Mouse (Mus musculus) frontal cortex, adult 2 months (tissue): ENCODE results near the gene Fbxl8. TPM values are rescaled to one million over a fixed set of nuclear protein-coding genes. Genes with fewer than 3 reads are reported as not detected.

Experiments used
- polyA plus RNA-seq: library from polyadenylated mRNA; depleted of rRNA; stranded (reverse); fragments of >200 nt; gene quantifications from 2 replicates; pipeline ENCODE4 v1.2.3, GENCODE M21; 2012; rRNA removed

Fbxl8 gene
- polyA plus RNA-seq, 1 experiment: 2.1 TPM

Other genes starting within 250 kb of the Fbxl8 start
- not detected in 2 replicates for gene Ces3a, start 216.0 kb upstream of the Fbxl8 start, polyA plus RNA-seq
- not detected in 2 replicates for gene Ces3b, start 180.9 kb upstream of the Fbxl8 start, polyA plus RNA-seq
- gene Ces4a, start 132.8 kb upstream of the Fbxl8 start, polyA plus RNA-seq: not detected in 2 replicates
- gene Cbfb, start 94.0 kb upstream of the Fbxl8 start, polyA plus RNA-seq: 25.2 and 28.1 TPM in 2 replicates
- gene D230025D16Rik, start 39.5 kb upstream of the Fbxl8 start, polyA plus RNA-seq: 35.6 and 41.5 TPM in 2 replicates
- 3.9 and 4.5 TPM in 2 replicates for gene B3gnt9, start 9.5 kb upstream of the Fbxl8 start, polyA plus RNA-seq
- 8.4 and 8.7 TPM in 2 replicates for gene Tradd, start within 50 bp of the Fbxl8 start, polyA plus RNA-seq
- 20.2 and 20.7 TPM in 2 replicates for gene Hsf4, start 5.2 kb downstream of the Fbxl8 start, polyA plus RNA-seq
- 13.4 and 14.2 TPM in 2 replicates for gene Nol3, start 11.5 kb downstream of the Fbxl8 start, polyA plus RNA-seq
- gene 4931428F04Rik, start 25.2 kb downstream of the Fbxl8 start, polyA plus RNA-seq: 33.3 and 33.4 TPM in 2 replicates
- 2.2 and 2.4 TPM in 2 replicates for gene Exoc3l, start 31.5 kb downstream of the Fbxl8 start, polyA plus RNA-seq
- 59.9 and 67.7 TPM in 2 replicates for gene E2f4, start 33.0 kb downstream of the Fbxl8 start, polyA plus RNA-seq
- gene Elmo3, start 41.0 kb downstream of the Fbxl8 start, polyA plus RNA-seq: 2.4 and 2.6 TPM in 2 replicates
- gene Lrrc29, start 61.6 kb downstream of the Fbxl8 start, polyA plus RNA-seq: 3.5 and 4.8 TPM in 2 replicates
- gene Tmem208, start 61.7 kb downstream of the Fbxl8 start, polyA plus RNA-seq: 73.1 and 74.3 TPM in 2 replicates
- 3.8 and 4.2 TPM in 2 replicates for gene Fhod1, start 83.3 kb downstream of the Fbxl8 start, polyA plus RNA-seq
- 26.1 and 26.4 TPM in 2 replicates for gene Slc9a5, start 84.2 kb downstream of the Fbxl8 start, polyA plus RNA-seq
- gene Plekhg4, start 108.6 kb downstream of the Fbxl8 start, polyA plus RNA-seq: 3.2 TPM in 2 replicates
- not detected in 2 replicates for gene Kctd19, start 148.9 kb downstream of the Fbxl8 start, polyA plus RNA-seq
- gene Lrrc36, start 148.9 kb downstream of the Fbxl8 start, polyA plus RNA-seq: 0.34 and 0.53 TPM in 2 replicates
- 66.7 and 76.4 TPM in 2 replicates for gene Tppp3, start 206.9 kb downstream of the Fbxl8 start, polyA plus RNA-seq
- 75.3 and 75.7 TPM in 2 replicates for gene Zdhhc1, start 232.3 kb downstream of the Fbxl8 start, polyA plus RNA-seq